Mouse (Mus musculus) small intestine, adult 2 months (tissue): ENCODE measurements around the gene Bmpr1b.

Experiments used
- CTCF ChIP-seq: fragments of 200-500 bp; IDR thresholded peaks from 2 replicates; pipeline ENCODE4 v1.5.1; 2012; ENCODE audit warnings: low read depth, mild to moderate bottlenecking, control low read depth, inconsistent platforms, low read length, moderate library complexity, mixed read lengths; ENCODE audit not compliant: insufficient replicate concordance, insufficient read length; ENCODE audit errors: extremely low read depth
- POLR2A ChIP-seq: fragments of 200-500 bp; IDR thresholded peaks from 2 replicates; pipeline ENCODE4 v1.6.1; 2012; ENCODE audit warnings: low read depth, mild to moderate bottlenecking, control low read depth, inconsistent platforms, low read length, moderate library complexity

DNA sequence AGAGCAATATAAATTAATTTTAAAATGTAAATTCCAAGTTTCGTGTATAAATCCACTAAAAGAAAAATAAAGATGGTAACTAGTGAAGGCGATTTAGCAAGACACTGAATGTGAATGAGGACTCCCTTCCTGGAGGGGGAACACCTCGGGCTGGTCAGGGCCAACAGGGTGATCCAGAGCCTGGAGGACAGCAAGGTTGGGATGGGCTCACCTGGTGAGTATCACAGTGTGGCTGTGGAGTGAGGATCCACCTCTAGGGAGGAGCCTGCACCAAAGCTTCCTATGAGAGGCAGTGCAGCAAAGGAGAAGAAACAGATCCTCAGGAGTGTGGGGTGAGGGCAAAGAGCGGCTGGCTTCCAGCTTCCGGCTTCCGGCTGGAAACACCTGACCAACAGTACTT is 40.8 kb upstream of the Bmpr1b start:
- no peak for TF ChIP-seq CTCF
- TF ChIP-seq POLR2A = no peak
